Mouse (Mus musculus): ENCODE measurements at regions not wholly inside any gene's neighbourhood (a gene's known extent, or its start where the extent isn't known, plus 50 kb on each side); places are given as distances from the start of the nearest gene placed in this dataset.

DNA sequence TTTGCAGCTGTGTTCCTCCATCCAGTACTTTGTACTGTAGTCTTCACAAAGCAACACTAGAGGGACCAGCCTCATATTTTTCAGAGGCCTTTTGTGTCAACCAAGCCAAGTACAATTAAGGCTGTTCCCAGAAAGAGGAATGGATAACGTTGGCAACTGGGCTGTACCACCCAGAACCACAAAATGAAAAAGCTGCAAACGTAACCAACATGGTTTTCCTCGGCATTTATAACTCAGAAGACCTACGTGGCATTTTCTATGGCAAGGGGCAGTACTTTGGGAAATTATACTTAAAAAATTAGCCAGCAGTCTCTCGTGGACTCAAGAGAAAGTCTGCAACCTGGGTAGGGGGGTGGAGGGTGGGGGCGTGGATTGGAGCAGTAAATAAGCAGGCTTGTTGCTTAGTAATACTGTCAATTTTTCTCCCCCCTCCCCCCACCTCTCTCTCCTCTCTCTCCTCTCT, 87.3 kb upstream of the Col1a2 start:
- Histone ChIP-seq H3K27me3 (ENCODE audit: control insufficient read depth, insufficient read depth, low read depth, low read length) (no peaks in the 10 kb centered on the region), H3K4me1 (ENCODE audit: control insufficient read depth, insufficient read depth, low read length) (peaks cover 6% of the 10 kb centered on the region; the same call in 1 of the 2 replicates), H3K27ac (ENCODE audit: low read length) (peak overlapping the region; percentile 35; the same call in 1 of the 2 replicates), H3K9me3 (replicated peaks; ENCODE audit: control insufficient read depth, low read length, poor library complexity, severe bottlenecking) (no peaks in the 10 kb centered on the region), H3K9ac (ENCODE audit: low read depth, low read length) (peak overlapping the region; percentile 49), H3K36me3 (ENCODE audit: control insufficient read depth, insufficient read depth, low read length) (no peaks in the 10 kb centered on the region), H3K4me3 (ENCODE audit: low read depth, low read length) (no peak overlapping the region), H3K4me2 (ENCODE audit: low read length) (peak overlapping the region; percentile 24; the same call in 1 of the 2 replicates)
- 36% methylated on average over 6 of the region's 6 CpGs for WGBS
- ATAC-seq: peak; percentile 90

GRCm38 (mm10) chr6:4418376-4418775, 86.2 kb upstream of the Col1a2 start:
- Histone ChIP-seq H3K27me3 (ENCODE audit: control insufficient read depth, insufficient read depth, low read depth, low read length) (no peaks in the 10 kb centered on the region), H3K9me3 (replicated peaks; ENCODE audit: control insufficient read depth, low read length, poor library complexity, severe bottlenecking) (no peaks in the 10 kb centered on the region), H3K4me2 (ENCODE audit: low read length) (no peak overlapping the region), H3K4me3 (ENCODE audit: low read depth, low read length) (no peak overlapping the region), H3K9ac (ENCODE audit: low read depth, low read length) (no peak overlapping the region), H3K36me3 (ENCODE audit: control insufficient read depth, insufficient read depth, low read length) (no peaks in the 10 kb centered on the region), H3K27ac (ENCODE audit: low read length) (no peak overlapping the region), H3K4me1 (ENCODE audit: control insufficient read depth, insufficient read depth, low read length) (peaks cover 6% of the 10 kb centered on the region; the same call in 1 of the 2 replicates)
- WGBS: 52% methylated on average over 10 of the region's 10 CpGs
- no peak for ATAC-seq

- H3K9ac ChIP-seq (ENCODE audit: low read depth, low read length): no peak overlapping the region
- no peaks in the 10 kb centered on the region for H3K27me3 ChIP-seq (ENCODE audit: control insufficient read depth, insufficient read depth, low read depth, low read length)
- H3K9me3 ChIP-seq (replicated peaks; ENCODE audit: control insufficient read depth, low read length, poor library complexity, severe bottlenecking): no peaks in the 10 kb centered on the region
- ATAC-seq: no peak
- WGBS: 82% methylated on average over 5 of the region's 5 CpGs
- H3K27ac ChIP-seq (ENCODE audit: low read length): no peak overlapping the region
- no peak overlapping the region for H3K4me3 ChIP-seq (ENCODE audit: low read depth, low read length)
- no peak overlapping the region for H3K4me2 ChIP-seq (ENCODE audit: low read length)
- H3K36me3 ChIP-seq (ENCODE audit: control insufficient read depth, insufficient read depth, low read length): no peaks in the 10 kb centered on the region
- H3K4me1 ChIP-seq (ENCODE audit: control insufficient read depth, insufficient read depth, low read length): peaks cover 6% of the 10 kb centered on the region; the same call in 1 of the 2 replicates
Measured at GRCm38 (mm10) chr6:4418941-4419351, 85.7 kb upstream of the Col1a2 start.

GRCm38 (mm10) chr6:4421466-4421865, 83.1 kb upstream of the Col1a2 start:
- H3K4me1 ChIP-seq (ENCODE audit: control insufficient read depth, insufficient read depth, low read length): peaks cover 6% of the 10 kb centered on the region; the same call in 1 of the 2 replicates
- H3K9me3 ChIP-seq (replicated peaks; ENCODE audit: control insufficient read depth, low read length, poor library complexity, severe bottlenecking): no peaks in the 10 kb centered on the region
- H3K4me2 ChIP-seq (ENCODE audit: low read length): no peak overlapping the region
- no peak overlapping the region for H3K9ac ChIP-seq (ENCODE audit: low read depth, low read length)
- H3K27ac ChIP-seq (ENCODE audit: low read length): no peak overlapping the region
- no peak overlapping the region for H3K4me3 ChIP-seq (ENCODE audit: low read depth, low read length)
- ATAC-seq: no peak
- no peaks in the 10 kb centered on the region for H3K27me3 ChIP-seq (ENCODE audit: control insufficient read depth, insufficient read depth, low read depth, low read length)
- 84% methylated on average over 7 of the region's 7 CpGs for WGBS
- H3K36me3 ChIP-seq (ENCODE audit: control insufficient read depth, insufficient read depth, low read length): no peaks in the 10 kb centered on the region

DNA sequence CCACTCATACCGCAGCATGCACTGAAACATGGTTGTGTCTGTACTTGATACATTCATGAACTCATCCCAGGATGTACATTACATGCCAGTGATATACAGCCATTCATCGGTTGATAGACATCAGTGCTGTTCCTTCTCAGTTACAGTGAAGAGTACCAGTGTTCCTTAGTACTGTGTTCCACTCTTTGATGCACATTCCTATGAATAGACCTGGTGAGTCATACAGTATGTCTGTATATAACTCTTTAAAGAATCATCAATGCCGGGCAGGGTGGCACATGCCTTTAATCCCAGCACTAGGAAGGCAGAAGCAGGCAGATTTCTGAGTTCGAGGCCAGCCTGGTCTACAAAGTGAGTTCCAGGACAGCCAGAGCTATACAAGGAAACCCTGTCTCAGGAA, 77.5 kb upstream of the Col1a2 start:
- Histone ChIP-seq H3K4me3 (ENCODE audit: low read depth, low read length) (no peak overlapping the region), H3K4me1 (ENCODE audit: control insufficient read depth, insufficient read depth, low read length) (no peaks in the 10 kb centered on the region), H3K27ac (ENCODE audit: low read length) (no peak overlapping the region), H3K27me3 (ENCODE audit: control insufficient read depth, insufficient read depth, low read depth, low read length) (no peaks in the 10 kb centered on the region), H3K4me2 (ENCODE audit: low read length) (no peak overlapping the region), H3K36me3 (ENCODE audit: control insufficient read depth, insufficient read depth, low read length) (no peaks in the 10 kb centered on the region), H3K9me3 (replicated peaks; ENCODE audit: control insufficient read depth, low read length, poor library complexity, severe bottlenecking) (no peaks in the 10 kb centered on the region), H3K9ac (ENCODE audit: low read depth, low read length) (no peak overlapping the region)
- WGBS: 96% methylated on average over 4 of the region's 4 CpGs
- no peak for ATAC-seq

- Histone ChIP-seq H3K27ac (ENCODE audit: low read length) (no peak overlapping the region), H3K27me3 (ENCODE audit: control insufficient read depth, insufficient read depth, low read depth, low read length) (no peaks in the 10 kb centered on the region), H3K4me3 (ENCODE audit: low read depth, low read length) (no peak overlapping the region), H3K4me2 (ENCODE audit: low read length) (no peak overlapping the region), H3K9ac (ENCODE audit: low read depth, low read length) (no peak overlapping the region), H3K9me3 (replicated peaks; ENCODE audit: control insufficient read depth, low read length, poor library complexity, severe bottlenecking) (no peaks in the 10 kb centered on the region), H3K4me1 (ENCODE audit: control insufficient read depth, insufficient read depth, low read length) (no peaks in the 10 kb centered on the region), H3K36me3 (ENCODE audit: control insufficient read depth, insufficient read depth, low read length) (no peaks in the 10 kb centered on the region)
- 68% methylated on average over 1 of the region's 1 CpGs for WGBS
- peak; percentile 25; the same call in 1 of the 2 replicates for ATAC-seq
Measured at GRCm38 (mm10) chr6:4430704-4431310, 73.8 kb upstream of the Col1a2 start.

- Histone ChIP-seq H3K27me3 (ENCODE audit: control insufficient read depth, insufficient read depth, low read depth, low read length) (no peaks in the 10 kb centered on the region), H3K4me1 (ENCODE audit: control insufficient read depth, insufficient read depth, low read length) (no peaks in the 10 kb centered on the region), H3K9me3 (replicated peaks; ENCODE audit: control insufficient read depth, low read length, poor library complexity, severe bottlenecking) (no peaks in the 10 kb centered on the region), H3K9ac (ENCODE audit: low read depth, low read length) (no peak overlapping the region), H3K4me2 (ENCODE audit: low read length) (no peak overlapping the region), H3K36me3 (ENCODE audit: control insufficient read depth, insufficient read depth, low read length) (no peaks in the 10 kb centered on the region), H3K27ac (ENCODE audit: low read length) (no peak overlapping the region), H3K4me3 (ENCODE audit: low read depth, low read length) (no peak overlapping the region)
- 88% methylated on average over 8 of the region's 8 CpGs for WGBS
- ATAC-seq: no peak
Measured at GRCm38 (mm10) chr6:4432192-4432591, 72.4 kb upstream of the Col1a2 start.

DNA sequence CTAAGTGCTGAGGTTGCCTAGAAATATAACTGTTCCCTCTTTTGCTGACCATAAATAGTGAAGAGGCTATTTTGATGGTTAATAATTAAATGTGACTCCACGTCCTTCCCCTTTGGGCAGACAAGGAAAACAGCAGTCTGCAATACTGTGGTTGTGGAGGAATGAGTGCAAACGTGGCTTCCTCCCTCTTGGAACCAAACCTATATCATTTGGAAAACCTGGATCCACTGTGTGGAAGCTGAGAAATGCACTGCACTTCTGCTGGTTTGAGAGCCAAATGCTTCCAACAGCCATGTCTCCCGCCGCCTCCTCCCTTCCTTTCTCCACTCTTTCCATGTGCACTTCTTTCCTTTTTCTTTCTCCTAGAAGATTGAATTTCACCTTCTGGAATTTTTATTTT, 68.2 kb upstream of the Col1a2 start:
- Histone ChIP-seq H3K9ac (ENCODE audit: low read depth, low read length) (no peak overlapping the region), H3K27me3 (ENCODE audit: control insufficient read depth, insufficient read depth, low read depth, low read length) (no peaks in the 10 kb centered on the region), H3K9me3 (replicated peaks; ENCODE audit: control insufficient read depth, low read length, poor library complexity, severe bottlenecking) (no peaks in the 10 kb centered on the region), H3K4me1 (ENCODE audit: control insufficient read depth, insufficient read depth, low read length) (no peaks in the 10 kb centered on the region), H3K27ac (ENCODE audit: low read length) (no peak overlapping the region), H3K36me3 (ENCODE audit: control insufficient read depth, insufficient read depth, low read length) (no peaks in the 10 kb centered on the region), H3K4me3 (ENCODE audit: low read depth, low read length) (no peak overlapping the region), H3K4me2 (ENCODE audit: low read length) (no peak overlapping the region)
- 80% methylated on average over 4 of the region's 4 CpGs for WGBS
- no peak for ATAC-seq

DNA sequence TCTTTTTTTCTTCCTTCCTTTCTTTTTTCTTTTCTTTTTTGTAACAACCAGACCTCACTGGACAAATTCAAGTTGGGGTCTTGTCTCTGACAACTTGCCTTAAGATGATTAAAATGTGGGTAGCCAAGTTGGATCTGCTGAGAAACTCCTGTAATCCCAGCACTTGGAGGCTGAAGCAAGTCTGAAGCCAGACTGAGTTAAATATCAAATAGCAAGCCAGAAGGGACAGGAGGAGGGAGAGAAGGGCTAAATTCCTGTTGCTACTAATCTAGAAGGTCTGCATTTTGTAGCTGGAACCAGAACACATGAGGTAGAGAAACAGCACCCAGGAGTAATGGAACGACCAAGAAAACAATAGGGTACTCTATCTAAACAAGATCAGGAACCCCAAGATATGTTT, 67.7 kb upstream of the Col1a2 start:
- Histone ChIP-seq H3K27me3 (ENCODE audit: control insufficient read depth, insufficient read depth, low read depth, low read length) (no peaks in the 10 kb centered on the region), H3K36me3 (ENCODE audit: control insufficient read depth, insufficient read depth, low read length) (no peaks in the 10 kb centered on the region), H3K27ac (ENCODE audit: low read length) (no peak overlapping the region), H3K9me3 (replicated peaks; ENCODE audit: control insufficient read depth, low read length, poor library complexity, severe bottlenecking) (no peaks in the 10 kb centered on the region), H3K4me1 (ENCODE audit: control insufficient read depth, insufficient read depth, low read length) (no peaks in the 10 kb centered on the region), H3K9ac (ENCODE audit: low read depth, low read length) (no peak overlapping the region), H3K4me2 (ENCODE audit: low read length) (no peak overlapping the region), H3K4me3 (ENCODE audit: low read depth, low read length) (no peak overlapping the region)
- WGBS: 66% methylated on average over 1 of the region's 1 CpGs
- ATAC-seq: no peak
